Mouse (Mus musculus) forebrain, embryonic 10.5 days (tissue): ENCODE measurements at regions not wholly inside any gene's neighbourhood (a gene's known extent, or its start where the extent isn't known, plus 50 kb on each side); places are given as distances from the start of the nearest gene placed in this dataset.

Experiments
- DNase-seq: peaks from one replicate; pipeline ENCODE4 v3.0.0-alpha.2; 2017; ENCODE audit warnings: low spot score; ENCODE audit errors: extremely low spot score
- H3K27ac ChIP-seq: fragments of 300-500 bp; sonication (generic); 2 replicates; pipeline ENCODE4 v1.5.1; 2016; ENCODE audit warnings: mild to moderate bottlenecking
- H3K27me3 ChIP-seq: fragments of 300-500 bp; sonication (generic); 2 replicates; pipeline ENCODE4 v1.6.1; 2016; ENCODE audit warnings: mild to moderate bottlenecking; ENCODE audit not compliant: poor library complexity, severe bottlenecking
- H3K36me3 ChIP-seq: fragments of 300-500 bp; sonication (generic); replicated peaks from 2 replicates; pipeline ENCODE4 v1.6.1; 2016; ENCODE audit warnings: mild to moderate bottlenecking, moderate library complexity
- H3K4me1 ChIP-seq: fragments of 300-500 bp; sonication (generic); 2 replicates; pipeline ENCODE4 v1.6.1; 2016
- H3K4me3 ChIP-seq: fragments of 300-500 bp; sonication (generic); 2 replicates; pipeline ENCODE4 v1.5.1; 2016; ENCODE audit warnings: mild to moderate bottlenecking, moderate library complexity
- H3K9me3 ChIP-seq: fragments of 300-500 bp; sonication (generic); 2 replicates; pipeline ENCODE4 v1.6.1; 2016; ENCODE audit warnings: mild to moderate bottlenecking, moderate library complexity
- WGBS: fragments of 180-500 bp; shearing (Covaris S2); methylation state at CpG from one replicate; pipeline ENCODE4 v1.1.7; 2016; 5-methylcytosine and 5-hydroxymethylcytosine counted together

DNA sequence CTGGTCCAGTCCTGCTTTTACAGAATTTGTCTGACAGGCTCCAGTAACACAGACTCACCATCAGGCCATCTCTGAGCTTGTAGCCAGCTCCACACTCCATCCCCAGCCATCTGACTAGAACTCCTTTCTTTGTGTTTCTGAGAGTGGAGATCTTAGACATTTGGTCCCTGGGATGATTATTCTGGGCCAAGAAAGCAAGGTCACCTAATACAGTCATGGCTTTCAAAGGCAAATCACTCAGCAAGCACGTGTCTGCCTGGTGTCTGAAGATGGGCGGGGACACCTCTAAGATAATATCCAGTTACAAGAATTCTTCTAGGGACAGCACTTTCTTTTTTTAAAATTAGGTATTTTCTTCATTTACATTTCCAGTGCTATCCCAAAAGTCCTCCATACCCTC, 198.1 kb upstream of the Epha4 start:
- peaks cover 12% of the 10 kb centered on the region for H3K4me1 ChIP-seq
- DNase-seq, result no peak
- WGBS, result 77% methylated on average over 2 of the region's 2 CpGs
- no peaks in the 10 kb centered on the region for H3K27me3 ChIP-seq
- H3K4me3 ChIP-seq, result no peak overlapping the region
- no peaks in the 10 kb centered on the region for H3K9me3 ChIP-seq
- no peaks in the 10 kb centered on the region for H3K36me3 ChIP-seq
- no peak overlapping the region for H3K27ac ChIP-seq

DNA sequence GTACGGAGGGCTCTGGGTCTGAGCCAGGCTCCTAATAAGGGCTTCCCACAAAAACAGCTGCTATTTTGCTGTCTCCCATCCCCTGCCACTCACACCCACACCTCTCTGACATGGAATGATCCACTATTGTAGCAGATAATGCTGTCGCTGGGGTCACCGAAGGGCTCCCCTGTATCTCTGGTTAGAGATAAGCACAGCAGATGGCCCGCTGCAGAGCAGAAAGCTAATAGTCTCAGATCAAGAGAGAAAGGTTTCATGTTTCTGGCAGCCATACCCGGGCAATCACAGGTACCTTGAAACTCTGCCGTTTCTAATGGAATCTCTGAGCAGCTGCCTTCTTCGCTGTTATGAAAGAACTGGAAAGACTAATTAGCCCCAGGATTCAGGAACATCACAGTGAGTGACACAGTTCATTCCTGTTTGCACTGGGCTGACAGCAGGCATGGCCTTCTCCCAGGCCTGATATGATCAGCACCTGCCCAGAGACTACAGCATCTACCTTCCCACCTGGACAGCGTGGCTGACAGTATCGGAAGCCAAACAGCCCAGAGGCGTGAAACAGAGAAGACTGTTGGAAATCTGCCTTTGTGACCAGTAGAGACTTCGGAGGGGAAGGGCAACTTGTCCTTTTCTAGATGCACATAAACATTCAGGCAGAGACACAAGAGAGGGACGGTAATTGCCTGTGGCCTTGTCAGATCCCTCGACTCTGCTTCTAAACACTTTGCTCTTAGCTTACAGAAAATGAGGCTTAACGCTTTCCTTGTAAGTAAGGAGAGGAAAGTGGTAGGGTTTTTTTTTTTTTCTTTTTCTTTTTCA, 193.5 kb upstream of the Epha4 start:
- no peak overlapping the region for H3K4me3 ChIP-seq
- peaks cover 13% of the 10 kb centered on the region for H3K4me1 ChIP-seq
- H3K27me3 ChIP-seq, result no peaks in the 10 kb centered on the region
- H3K27ac ChIP-seq, result 0 out of 2 replicates have a peak overlapping the region, but pooled peaks have one; percentile 35
- H3K36me3 ChIP-seq, result no peaks in the 10 kb centered on the region
- no peaks in the 10 kb centered on the region for H3K9me3 ChIP-seq
- WGBS, result 70% methylated on average over 14 of the region's 14 CpGs
- no peak for DNase-seq

DNA sequence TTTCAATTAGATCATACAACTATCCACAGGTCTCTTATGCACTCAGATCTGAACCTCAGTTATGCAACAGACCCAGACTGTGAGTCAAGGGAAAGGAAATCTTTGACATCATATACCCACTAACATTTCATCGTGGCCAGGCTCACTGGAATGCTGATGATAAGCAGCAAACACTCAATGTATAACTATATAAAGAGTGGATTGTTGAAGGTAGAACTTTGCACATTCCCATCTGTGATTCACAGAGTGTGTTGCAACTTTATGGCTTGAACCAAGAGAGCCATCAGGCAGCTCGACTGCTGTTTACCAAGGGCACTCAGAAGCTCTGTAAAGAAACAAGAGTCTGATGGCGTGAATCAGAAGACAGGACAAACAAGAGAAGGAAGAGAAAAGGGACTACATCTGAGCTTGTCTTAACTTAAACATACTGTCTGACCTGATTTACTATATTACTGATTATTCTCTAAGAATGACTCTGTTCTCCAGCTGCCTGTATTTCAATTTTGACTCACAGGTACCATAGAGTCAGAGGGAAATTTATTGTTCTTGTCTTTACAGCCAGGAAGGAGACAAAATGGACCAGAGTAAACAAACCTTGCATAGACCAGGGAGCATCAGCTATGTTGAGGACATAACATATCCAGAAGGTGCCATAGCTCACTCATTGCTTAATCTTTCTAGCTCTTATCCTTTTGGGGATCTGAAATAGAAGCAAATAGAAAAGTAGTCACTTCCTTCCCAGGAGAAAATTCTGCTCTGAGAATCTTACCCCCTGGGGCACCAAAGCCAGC, 180.5 kb upstream of the Epha4 start:
- H3K27me3 ChIP-seq, result no peaks in the 10 kb centered on the region
- no peaks in the 10 kb centered on the region for H3K9me3 ChIP-seq
- H3K36me3 ChIP-seq, result no peaks in the 10 kb centered on the region
- DNase-seq, result no peak
- no peaks in the 10 kb centered on the region for H3K4me1 ChIP-seq
- H3K4me3 ChIP-seq, result no peak overlapping the region
- H3K27ac ChIP-seq, result no peak overlapping the region
- 87% methylated on average over 3 of the region's 3 CpGs for WGBS

DNA sequence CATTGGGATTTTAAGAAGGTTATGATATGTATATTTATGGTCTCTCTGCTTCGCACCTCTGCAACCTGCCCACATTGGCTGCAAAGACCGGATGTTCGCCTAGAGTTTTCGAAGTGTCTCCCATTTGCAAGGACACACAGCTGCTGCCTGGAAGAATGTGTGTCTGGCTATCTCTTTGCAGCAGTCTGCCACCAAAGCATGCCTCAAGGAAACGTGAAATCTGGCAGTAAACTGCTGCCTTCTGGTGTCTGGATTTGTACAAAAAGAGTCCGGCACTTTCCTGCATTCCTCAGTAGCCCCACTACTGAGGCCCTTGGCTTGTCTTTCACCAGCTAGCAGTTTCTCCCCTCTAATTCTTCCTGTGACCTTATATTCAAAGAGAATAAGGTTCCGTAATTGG, 148.5 kb upstream of the Epha4 start:
- H3K4me3 ChIP-seq, result no peak overlapping the region
- no peak for DNase-seq
- no peaks in the 10 kb centered on the region for H3K27me3 ChIP-seq
- WGBS, result 87% methylated on average over 7 of the region's 7 CpGs
- no peaks in the 10 kb centered on the region for H3K36me3 ChIP-seq
- no peaks in the 10 kb centered on the region for H3K9me3 ChIP-seq
- no peak overlapping the region for H3K27ac ChIP-seq
- no peaks in the 10 kb centered on the region for H3K4me1 ChIP-seq

DNA sequence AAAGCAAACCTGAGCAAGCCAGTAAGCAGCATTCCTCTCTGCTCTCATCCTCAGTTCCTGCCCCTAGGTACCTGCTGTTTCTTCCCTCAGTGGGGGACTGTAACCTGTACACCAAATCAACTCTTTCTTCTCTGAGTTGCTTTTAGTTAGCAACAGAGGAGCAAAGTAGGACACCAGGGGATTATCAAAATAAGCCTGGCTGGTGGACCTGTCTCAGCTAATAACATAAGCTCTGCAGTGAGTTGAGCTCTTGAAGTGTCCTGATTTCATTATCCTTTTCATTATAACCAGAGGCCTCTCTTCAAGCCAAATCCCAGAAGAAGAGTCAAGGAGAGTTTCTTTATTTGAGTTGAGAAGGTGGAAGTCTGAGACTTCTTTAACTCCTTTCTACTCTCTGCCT, 145.5 kb upstream of the Epha4 start:
- H3K36me3 ChIP-seq, result no peaks in the 10 kb centered on the region
- no peaks in the 10 kb centered on the region for H3K9me3 ChIP-seq
- H3K4me3 ChIP-seq, result no peak overlapping the region
- H3K27me3 ChIP-seq, result no peaks in the 10 kb centered on the region
- no peaks in the 10 kb centered on the region for H3K4me1 ChIP-seq
- H3K27ac ChIP-seq, result no peak overlapping the region
- no peak for DNase-seq

DNA sequence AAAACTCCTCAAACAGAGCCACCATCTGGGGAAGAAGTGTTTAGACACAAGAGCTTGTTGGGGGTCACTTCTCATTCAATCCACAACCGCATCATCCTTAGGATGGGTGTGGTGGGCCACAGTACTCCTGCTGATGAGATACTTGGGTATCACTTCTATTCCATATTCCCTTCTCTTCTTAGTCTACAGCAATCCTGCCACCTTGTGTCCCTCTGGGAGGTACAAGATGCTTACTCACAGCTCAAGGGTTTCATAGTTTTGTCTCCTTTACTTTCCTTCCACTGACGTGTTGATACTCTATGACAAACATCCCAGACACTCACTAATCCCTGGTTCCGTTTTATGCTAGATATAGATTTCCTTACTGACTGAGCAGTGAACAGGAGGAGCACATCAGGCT, 122.1 kb upstream of the Epha4 start:
- Histone ChIP-seq H3K9me3 (no peaks in the 10 kb centered on the region), H3K27ac (no peak overlapping the region), H3K36me3 (no peaks in the 10 kb centered on the region), H3K27me3 (peaks cover 14% of the 10 kb centered on the region), H3K4me1 (peaks cover 23% of the 10 kb centered on the region), H3K4me3 (no peak overlapping the region)
- DNase-seq, result no peak
- 91% methylated on average over 3 of the region's 3 CpGs for WGBS

DNA sequence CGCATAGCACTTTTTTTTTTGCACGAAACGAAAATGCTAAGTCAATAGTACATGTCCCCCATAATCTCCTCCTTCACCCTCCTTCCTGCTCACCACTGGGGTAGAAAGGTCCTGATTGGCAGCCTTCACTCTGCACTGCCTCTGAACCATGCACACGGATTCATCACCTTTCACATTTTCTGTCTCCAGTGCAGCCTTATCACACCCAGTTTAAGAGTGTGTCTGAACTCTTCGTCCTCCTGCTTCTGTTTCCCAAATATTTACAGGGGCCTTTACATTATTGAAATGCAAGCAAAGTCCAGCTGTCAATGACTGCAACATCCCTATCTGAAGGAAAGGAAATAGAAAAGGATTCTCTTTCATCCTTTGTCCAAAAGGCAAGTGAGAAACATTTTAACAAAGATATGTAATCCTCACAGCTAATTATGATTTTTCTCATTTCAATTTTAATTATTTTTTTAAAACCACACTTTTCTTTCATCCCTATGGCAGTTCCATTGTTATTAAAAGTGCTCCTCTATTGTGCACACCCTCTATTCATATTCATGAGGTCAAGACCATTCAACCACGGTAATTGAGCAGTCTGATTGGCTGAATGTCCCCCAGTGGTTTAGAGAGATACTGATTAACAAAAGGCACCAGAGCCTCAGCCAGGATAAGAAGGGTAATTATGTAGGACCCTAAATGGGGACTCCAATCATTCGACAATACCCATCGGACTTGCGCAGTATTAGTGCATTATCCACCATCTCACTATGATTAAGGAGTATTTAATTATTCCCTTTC, 114.8 kb upstream of the Epha4 start:
- Histone ChIP-seq H3K4me1 (peaks cover 28% of the 10 kb centered on the region), H3K4me3 (no peak overlapping the region), H3K27ac (0 out of 2 replicates have a peak overlapping the region, but pooled peaks have one; percentile 2), H3K9me3 (no peaks in the 10 kb centered on the region), H3K27me3 (peaks cover 54% of the 10 kb centered on the region), H3K36me3 (no peaks in the 10 kb centered on the region)
- DNase-seq, result peak; percentile 39
- WGBS, result 27% methylated on average over 9 of the region's 9 CpGs

DNA sequence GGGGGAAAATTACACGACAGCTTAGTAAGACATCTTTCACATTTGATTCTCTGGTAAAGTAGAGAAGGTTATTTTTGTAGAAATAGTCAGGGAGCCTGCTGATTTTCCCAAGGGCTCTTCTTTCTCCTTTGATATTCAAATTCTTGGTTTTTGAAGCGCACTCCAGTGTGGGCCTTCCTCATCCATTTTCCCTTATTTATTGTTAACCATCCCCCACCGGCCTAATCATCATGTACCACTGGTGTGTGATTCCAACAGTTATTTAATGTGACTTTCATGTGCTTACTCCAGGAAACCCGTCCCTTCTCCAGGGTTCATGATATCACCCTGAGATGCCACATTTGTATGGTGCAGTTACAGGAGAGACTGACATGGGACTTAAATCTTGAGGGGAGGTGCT, 114.0 kb upstream of the Epha4 start:
- WGBS, result 61% methylated on average over 4 of the region's 4 CpGs
- no peak overlapping the region for H3K4me3 ChIP-seq
- H3K9me3 ChIP-seq, result no peaks in the 10 kb centered on the region
- H3K27ac ChIP-seq, result no peak overlapping the region
- peaks cover 26% of the 10 kb centered on the region for H3K4me1 ChIP-seq
- H3K27me3 ChIP-seq, result peaks cover 57% of the 10 kb centered on the region
- H3K36me3 ChIP-seq, result no peaks in the 10 kb centered on the region
- DNase-seq, result no peak

DNA sequence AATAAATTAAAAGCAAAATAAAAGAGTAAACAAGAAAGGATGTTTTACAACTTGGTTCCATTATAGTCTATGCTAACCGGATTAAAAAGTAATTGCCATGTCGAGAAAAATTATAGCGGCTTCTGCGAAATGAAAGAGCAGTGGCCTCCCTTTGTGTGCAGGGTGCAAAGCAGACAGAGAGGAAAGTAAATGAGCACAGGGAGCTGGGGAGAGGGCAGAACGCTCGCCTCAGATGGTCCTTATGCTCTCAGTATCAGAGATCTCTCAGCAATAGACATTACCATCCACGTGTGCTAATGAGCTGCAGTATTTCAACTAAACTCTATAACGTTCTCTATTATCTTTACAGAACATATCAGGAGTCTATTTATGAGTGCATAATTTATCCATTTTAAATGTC, 102.6 kb upstream of the Epha4 start:
- WGBS, result 76% methylated on average over 8 of the region's 8 CpGs
- H3K36me3 ChIP-seq, result no peaks in the 10 kb centered on the region
- peaks cover 37% of the 10 kb centered on the region for H3K27me3 ChIP-seq
- 0 out of 2 replicates have a peak, but pooled peaks cover 5% of the 10 kb centered on the region for H3K4me1 ChIP-seq
- H3K4me3 ChIP-seq, result no peak overlapping the region
- DNase-seq, result no peak
- H3K27ac ChIP-seq, result no peak overlapping the region
- no peaks in the 10 kb centered on the region for H3K9me3 ChIP-seq

DNA sequence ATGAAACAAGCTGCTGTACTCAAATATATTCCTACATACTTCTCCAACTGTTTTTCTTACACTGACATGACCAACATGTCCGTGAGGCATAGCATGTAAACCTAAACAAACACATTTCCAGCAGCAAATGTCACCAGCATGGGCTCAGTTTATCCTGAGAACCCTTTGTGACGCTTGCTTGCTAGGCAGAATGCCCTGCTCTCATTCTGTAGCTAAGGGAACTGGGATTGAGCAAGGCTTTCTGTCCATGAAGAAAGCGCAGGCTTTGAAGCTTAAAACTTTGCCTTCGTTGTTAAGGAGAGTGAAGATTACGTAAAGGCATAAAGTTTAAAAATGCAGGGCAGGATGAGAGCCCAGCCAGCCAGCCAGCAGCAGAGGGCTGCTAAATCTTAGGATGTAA, 85.6 kb upstream of the Epha4 start:
- Histone ChIP-seq H3K4me1 (peaks cover 38% of the 10 kb centered on the region), H3K9me3 (no peaks in the 10 kb centered on the region), H3K27ac (no peak overlapping the region), H3K4me3 (no peak overlapping the region), H3K27me3 (no peaks in the 10 kb centered on the region), H3K36me3 (no peaks in the 10 kb centered on the region)
- 75% methylated on average over 5 of the region's 5 CpGs for WGBS
- DNase-seq, result no peak

DNA sequence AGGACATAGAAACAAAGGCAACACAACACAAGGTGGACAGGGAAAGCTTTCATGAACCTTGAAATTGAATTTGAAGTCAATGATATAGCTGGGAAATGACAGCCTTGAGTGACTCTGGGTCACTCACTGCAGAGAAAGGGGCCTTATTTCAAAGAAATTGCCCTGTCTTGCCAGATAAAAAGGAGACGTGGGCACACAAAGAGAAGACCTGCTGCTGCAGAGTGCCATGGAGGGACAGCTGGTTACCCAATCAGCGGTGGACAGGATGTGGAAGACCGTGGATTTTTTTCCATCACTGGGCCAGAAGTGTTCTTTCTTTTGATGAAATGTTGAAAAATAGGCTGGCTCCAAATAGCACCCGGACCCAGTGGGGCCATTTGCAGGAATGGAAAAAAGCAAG, 77.8 kb upstream of the Epha4 start:
- no peak overlapping the region for H3K4me3 ChIP-seq
- no peaks in the 10 kb centered on the region for H3K36me3 ChIP-seq
- no peak for DNase-seq
- H3K27me3 ChIP-seq, result no peaks in the 10 kb centered on the region
- WGBS, result 88% methylated on average over 4 of the region's 4 CpGs
- H3K4me1 ChIP-seq, result peaks cover 6% of the 10 kb centered on the region
- no peaks in the 10 kb centered on the region for H3K9me3 ChIP-seq
- no peak overlapping the region for H3K27ac ChIP-seq

DNA sequence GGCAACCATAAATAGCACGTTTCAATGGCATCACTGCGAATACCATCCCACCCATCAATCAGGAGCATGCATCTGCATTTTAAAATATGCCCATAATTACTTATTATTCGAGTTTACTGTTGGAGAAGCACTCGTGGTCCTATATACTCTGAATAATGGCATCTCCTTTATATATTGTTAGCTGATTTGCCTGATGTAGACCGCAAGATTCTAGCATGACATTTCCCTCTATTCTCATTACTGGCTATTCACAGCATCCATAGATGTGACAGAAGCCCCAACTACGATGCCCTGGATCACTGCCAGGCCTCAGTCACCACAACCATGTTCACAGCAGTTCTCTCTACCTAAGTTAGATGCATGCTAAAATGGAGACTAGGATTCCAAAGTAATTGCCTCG, 77.4 kb upstream of the Epha4 start:
- H3K27ac ChIP-seq, result no peak overlapping the region
- no peak for DNase-seq
- no peaks in the 10 kb centered on the region for H3K36me3 ChIP-seq
- H3K9me3 ChIP-seq, result no peaks in the 10 kb centered on the region
- peaks cover 2% of the 10 kb centered on the region; the same call in 1 of the 2 replicates for H3K4me1 ChIP-seq
- H3K27me3 ChIP-seq, result no peaks in the 10 kb centered on the region
- WGBS, result 87% methylated on average over 7 of the region's 7 CpGs
- H3K4me3 ChIP-seq, result no peak overlapping the region

DNA sequence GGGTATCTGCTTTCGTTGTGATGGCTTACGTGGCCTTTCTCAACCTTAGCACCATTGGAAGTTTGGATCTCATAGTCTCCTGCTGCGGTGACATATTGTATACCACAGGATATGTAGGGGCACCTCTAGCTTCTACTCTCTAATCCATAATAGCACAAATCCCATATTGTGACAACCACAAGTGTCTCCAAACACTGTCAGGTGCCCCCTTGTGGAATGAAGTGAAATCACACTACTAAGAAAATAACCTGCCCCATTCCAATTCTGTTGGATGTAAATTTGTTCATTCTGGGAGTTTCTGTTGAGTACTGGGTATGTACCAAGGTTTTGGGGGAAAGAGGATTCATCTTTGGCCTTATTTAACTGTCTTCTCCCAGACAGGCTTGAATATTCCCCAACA, 74.5 kb upstream of the Epha4 start:
- H3K27me3 ChIP-seq, result no peaks in the 10 kb centered on the region
- no peak for DNase-seq
- no peak overlapping the region for H3K27ac ChIP-seq
- no peaks in the 10 kb centered on the region for H3K36me3 ChIP-seq
- WGBS, result 91% methylated on average over 3 of the region's 3 CpGs
- H3K4me3 ChIP-seq, result no peak overlapping the region
- no peaks in the 10 kb centered on the region for H3K4me1 ChIP-seq
- H3K9me3 ChIP-seq, result no peaks in the 10 kb centered on the region
